ENCODE assay signal across 8 mouse cellular contexts in genomic region chr13:64153083-64153682, GRCm38 (mm10). TPM values are rescaled to one million over a fixed set of nuclear protein-coding genes. Genes with fewer than 3 reads are reported as not detected.
A peak's percentile ranks its signal among the peaks of the same experiment; 100 is the strongest.
DNase-seq lines count a peak whose midpoint lies in the region; ATAC-seq and TF ChIP-seq lines count a peak whose summit lies in the region.

TSS of gene Zfp367 (minus strand) at chr13:64153202.

- H3K36me3 ChIP-seq in C2C12 (ENCODE audit: control insufficient read depth, insufficient read depth): no peaks in the 10 kb centered on the region
- H3K36me3 ChIP-seq in erythroblast, embryonic 14.5 days (ENCODE audit: control insufficient read depth): peaks cover 35% of the 10 kb centered on the region
- no peaks in the 10 kb centered on the region for H3K36me3 ChIP-seq in heart, embryonic 11.5 days (ENCODE audit: control insufficient read depth, insufficient read depth, low read length)
- H3K36me3 ChIP-seq in kidney, embryonic 16.5 days (ENCODE audit: insufficient read depth, low read length): no peaks in the 10 kb centered on the region
- no peaks in the 10 kb centered on the region for H3K36me3 ChIP-seq in liver, adult 2 months (ENCODE audit: control insufficient read depth, insufficient read depth, low read length)
- H3K36me3 ChIP-seq in myocyte (ENCODE audit: control insufficient read depth, insufficient read depth): no peaks in the 10 kb centered on the region
- H3K36me3 ChIP-seq in splenic B cell, adult 2 months (ENCODE audit: control insufficient read depth, insufficient read depth, low read length, poor library complexity, severe bottlenecking): no peaks in the 10 kb centered on the region

- H3ac ChIP-seq in C2C12 (ENCODE audit: control insufficient read depth, insufficient read length, low read depth): peak within 1 kb of the TSS; percentile 82
- H3ac ChIP-seq in myocyte (ENCODE audit: control insufficient read depth, insufficient read length): peak within 1 kb of the TSS; percentile 40

- H3K79me3 ChIP-seq in C2C12 (ENCODE audit: low read depth): peaks cover 40% of the 10 kb centered on the region

- H3K27me3 ChIP-seq in C2C12 (ENCODE audit: control insufficient read depth, insufficient read depth, insufficient read length): no peaks in the 10 kb centered on the region
- peaks cover 34% of the 10 kb centered on the region for H3K27me3 ChIP-seq in erythroblast, embryonic 14.5 days (ENCODE audit: control insufficient read depth)
- no peaks in the 10 kb centered on the region for H3K27me3 ChIP-seq in heart, embryonic 11.5 days (ENCODE audit: control insufficient read depth, insufficient read depth, low read length)
- H3K27me3 ChIP-seq in kidney, embryonic 16.5 days (ENCODE audit: insufficient read depth, low read length): peaks cover 2% of the 10 kb centered on the region; the same call in 1 of the 2 replicates
- no peaks in the 10 kb centered on the region for H3K27me3 ChIP-seq in liver, adult 2 months (ENCODE audit: control insufficient read depth, insufficient read depth, low read length)
- no peaks in the 10 kb centered on the region for H3K27me3 ChIP-seq in myocyte (ENCODE audit: control insufficient read depth, insufficient read depth, insufficient read length)
- no peaks in the 10 kb centered on the region for H3K27me3 ChIP-seq in splenic B cell, adult 2 months (ENCODE audit: control insufficient read depth, insufficient read depth, low read length, poor library complexity, severe bottlenecking)

- H3K9ac ChIP-seq in heart, embryonic 11.5 days (ENCODE audit: low read depth, low read length): peak within 1 kb of the TSS; percentile 92
- H3K9ac ChIP-seq in kidney, embryonic 16.5 days (replicated peaks; ENCODE audit: low read length): peak within 1 kb of the TSS; percentile 80
- peak within 1 kb of the TSS; percentile 76 for H3K9ac ChIP-seq in liver, adult 2 months (ENCODE audit: low read depth, low read length)

- no peak for TF ChIP-seq CTCF in C2C12 (IDR thresholded peaks at IDR 0.05; ENCODE audit: control insufficient read depth, insufficient read depth, insufficient read length)
- no peak for TF ChIP-seq CTCF in brain, embryonic 14.5 days (IDR thresholded peaks at IDR 0.05; ENCODE audit: borderline replicate concordance, extremely low read depth, insufficient read depth, insufficient read length)
- TF ChIP-seq CTCF in liver, adult 2 months (IDR thresholded peaks at IDR 0.05; ENCODE audit: low read depth, low read length): no peak

- peaks cover 53% of the 10 kb centered on the region for H3K4me1 ChIP-seq in erythroblast, embryonic 14.5 days (ENCODE audit: control insufficient read depth)
- H3K4me1 ChIP-seq in heart, embryonic 11.5 days (ENCODE audit: control insufficient read depth, insufficient read depth, low read length): peaks cover 23% of the 10 kb centered on the region
- peaks cover 31% of the 10 kb centered on the region for H3K4me1 ChIP-seq in kidney, embryonic 16.5 days (ENCODE audit: insufficient read depth, low read length)
- H3K4me1 ChIP-seq in liver, adult 2 months (ENCODE audit: control insufficient read depth, insufficient read depth, low read length): no peaks in the 10 kb centered on the region

- H3K9me3 ChIP-seq in erythroblast, embryonic 14.5 days (ENCODE audit: control insufficient read depth, low read length): no peaks in the 10 kb centered on the region
- no peaks in the 10 kb centered on the region for H3K9me3 ChIP-seq in heart, embryonic 11.5 days (replicated peaks; ENCODE audit: control insufficient read depth, low read length)
- H3K9me3 ChIP-seq in kidney, embryonic 16.5 days (ENCODE audit: low read length): no peaks in the 10 kb centered on the region

- DNase-seq in brain, embryonic 14.5 days (ENCODE audit: low read depth): peak; percentile 99
- DNase-seq in liver, adult 2 months (ENCODE audit: extremely low read depth, low read depth, low spot score): peak; percentile 93
- peak; percentile 99 for DNase-seq in splenic B cell, adult 2 months (ENCODE audit: low read depth, low spot score)

- WGBS in heart, embryonic 11.5 days (ENCODE audit: insufficient replicate concordance): under 1% methylated on average over 56 of the region's 56 CpGs
- 0% methylated on average over 52 of the region's 56 CpGs for WGBS in kidney, embryonic 16.5 days
- under 1% methylated on average over 56 of the region's 56 CpGs for WGBS in liver, adult 2 months

- H3K27ac ChIP-seq in heart, embryonic 11.5 days (ENCODE audit: low read depth, low read length): peak within 1 kb of the TSS; percentile 97
- peak within 1 kb of the TSS; percentile 95 for H3K27ac ChIP-seq in kidney, embryonic 16.5 days (ENCODE audit: low read length)
- peak within 1 kb of the TSS; percentile 45 for H3K27ac ChIP-seq in liver, adult 2 months (replicated peaks; ENCODE audit: insufficient read depth, low read depth, low read length)

- H3K4me2 ChIP-seq in heart, embryonic 11.5 days: peak within 1 kb of the TSS; percentile 88
- H3K4me2 ChIP-seq in kidney, embryonic 16.5 days (replicated peaks; ENCODE audit: low read depth, low read length): peak within 1 kb of the TSS; percentile 88
- H3K4me2 ChIP-seq in myocyte (ENCODE audit: low read depth): peak within 1 kb of the TSS; percentile 87

- H3K79me2 ChIP-seq in C2C12 (ENCODE audit: control insufficient read depth, insufficient read depth): peaks cover 44% of the 10 kb centered on the region
- 0 out of 2 replicates have a peak, but pooled peaks cover 2% of the 10 kb centered on the region for H3K79me2 ChIP-seq in liver, adult 2 months (ENCODE audit: control insufficient read depth, insufficient read depth, low read length)
- peaks cover 41% of the 10 kb centered on the region for H3K79me2 ChIP-seq in myocyte (ENCODE audit: control insufficient read depth, insufficient read depth)

- ATAC-seq in heart, embryonic 11.5 days (replicated peaks; ENCODE audit: insufficient number of reproducible peaks, low FRiP score, low TSS enrichment): peak; percentile 94
- peak; percentile 96 for ATAC-seq in kidney, embryonic 16.5 days (ENCODE audit: low FRiP score, low TSS enrichment)

- TF ChIP-seq POLR2A in brain, embryonic 14.5 days (IDR thresholded peaks at IDR 0.05; ENCODE audit: borderline replicate concordance, extremely low read depth, insufficient read depth, insufficient read length, poor library complexity, severe bottlenecking): no peak
- TF ChIP-seq POLR2A in liver, adult 2 months (IDR thresholded peaks at IDR 0.05; ENCODE audit: extremely low read depth, insufficient read depth, low read length): no peak
- TF ChIP-seq POLR2A in myocyte (IDR thresholded peaks at IDR 0.05; ENCODE audit: insufficient read length, low read depth): peak; percentile 12

- peak within 1 kb of the TSS; percentile 84 for H3K4me3 ChIP-seq in C2C12 (ENCODE audit: insufficient read depth, poor library complexity, severe bottlenecking)
- peak within 1 kb of the TSS; percentile 100 for H3K4me3 ChIP-seq in erythroblast, embryonic 14.5 days (replicated peaks)
- H3K4me3 ChIP-seq in heart, embryonic 11.5 days (ENCODE audit: low read depth, low read length): peak within 1 kb of the TSS; percentile 94
- H3K4me3 ChIP-seq in kidney, embryonic 16.5 days (ENCODE audit: low read length): peak within 1 kb of the TSS; percentile 78
- peak within 1 kb of the TSS; percentile 84 for H3K4me3 ChIP-seq in liver, adult 2 months (ENCODE audit: insufficient read depth, low read depth, low read length)
- H3K4me3 ChIP-seq in myocyte: peak within 1 kb of the TSS; percentile 37

TF ChIP-seq in C2C12, 6 proteins besides CTCF, POLR2A, EP300 and RAD21:
- TF ChIP-seq USF1 (IDR thresholded peaks at IDR 0.05; ENCODE audit: low read depth) (no peak), MYOD1 (IDR thresholded peaks at IDR 0.05; ENCODE audit: control insufficient read depth, insufficient read length, low read depth) (no peak), FOSL1 (IDR thresholded peaks at IDR 0.05; ENCODE audit: insufficient read depth, low read length, poor library complexity, severe bottlenecking) (no peak), MAX (IDR thresholded peaks at IDR 0.05) (peak; percentile 14), CEBPB (IDR thresholded peaks at IDR 0.05; ENCODE audit: low read depth) (no peak), MYOG (IDR thresholded peaks at IDR 0.05; ENCODE audit: control insufficient read depth, extremely low read depth, insufficient read length) (no peak)
TF ChIP-seq in C2C12: peak in this region for 1.

TF ChIP-seq in myocyte, 11 proteins besides CTCF, POLR2A, EP300 and RAD21:
- no peak for TF ChIP-seq MYOD1 (IDR thresholded peaks at IDR 0.05; ENCODE audit: control insufficient read depth in 1 of 3, insufficient read length in 2 of 3, low read depth in 2 of 3)
- TF ChIP-seq MYOG (IDR thresholded peaks at IDR 0.05; ENCODE audit: control insufficient read depth in 1 of 3, insufficient read depth in 1 of 3, insufficient read length in 2 of 3, low read depth in 2 of 3): peak in 1 of 3 experiments; percentile 4
- TF ChIP-seq E2F4 (IDR thresholded peaks at IDR 0.05; ENCODE audit: insufficient read depth): peak; percentile 96
- no peak for TF ChIP-seq MAX (IDR thresholded peaks at IDR 0.05; ENCODE audit: low read depth)
- peak; percentile 8 for TF ChIP-seq SRF (IDR thresholded peaks at IDR 0.05; ENCODE audit: control insufficient read depth, insufficient read length, low read depth)

RNA-seq across cellular contexts. Expression of gene Zfp367, which starts in this region (rescaled TPM):
- polyA plus RNA-seq in C2C12 (2012; fragmentation: generic; extraction: Trizol) (7.1 TPM), myocyte (2012; fragmentation: generic; extraction: Trizol) (3.0 TPM)
- 8.5 and 9.3 TPM in 2 replicates for polyA plus RNA-seq in brain, embryonic 14.5 days (2012; rRNA removed)
- polyA plus RNA-seq in erythroblast, embryonic 14.5 days (2012): 1.6 and 2.3 TPM in 2 replicates
- 23.7 and 25.4 TPM in 2 replicates for polyA plus RNA-seq in heart, embryonic 11.5 days (2014; fragmentation: Nextera tagmentation; extraction: Ambion mirVana)
- 16.2 and 17.4 TPM in 2 replicates for polyA plus RNA-seq in kidney, embryonic 16.5 days (2015; fragmentation: Nextera tagmentation; extraction: Ambion mirVana)
- 21.8 and 22.8 TPM in 2 replicates for total RNA-seq in liver, adult 2 months (2014; rRNA removed)
- 4.0 and 5.3 TPM in 2 replicates for polyA plus RNA-seq in liver, adult 2 months (2012; rRNA removed)

Comparison
In these comparisons a context has a peak if more than half of its experiments do, and no peak if none do; other contexts are left out.
1. Peak in every context shown above with its lines: DNase-seq, ATAC-seq, H3K4me3 ChIP-seq and H3K27ac ChIP-seq.
2. H3K4me3 ChIP-seq: peak in every context shown above with its lines; median percentile 100 in erythroblast, embryonic 14.5 days; 94 in heart, embryonic 11.5 days; 84 in C2C12; 84 in liver, adult 2 months; 78 in kidney, embryonic 16.5 days; 37 in myocyte.
3. H3K27ac ChIP-seq: peak in every context shown above with its lines; median percentile 97 in heart, embryonic 11.5 days; 95 in kidney, embryonic 16.5 days; 45 in liver, adult 2 months.